Mouse (Mus musculus): ENCODE data around the gene Kcnj16. TPM values are rescaled to one million over a fixed set of nuclear protein-coding genes. Genes with fewer than 3 reads are reported as not detected.

Gene Kcnj16
- polyA plus RNA-seq, 1 experiment from 2014 or later: 0.04 TPM

DNA sequence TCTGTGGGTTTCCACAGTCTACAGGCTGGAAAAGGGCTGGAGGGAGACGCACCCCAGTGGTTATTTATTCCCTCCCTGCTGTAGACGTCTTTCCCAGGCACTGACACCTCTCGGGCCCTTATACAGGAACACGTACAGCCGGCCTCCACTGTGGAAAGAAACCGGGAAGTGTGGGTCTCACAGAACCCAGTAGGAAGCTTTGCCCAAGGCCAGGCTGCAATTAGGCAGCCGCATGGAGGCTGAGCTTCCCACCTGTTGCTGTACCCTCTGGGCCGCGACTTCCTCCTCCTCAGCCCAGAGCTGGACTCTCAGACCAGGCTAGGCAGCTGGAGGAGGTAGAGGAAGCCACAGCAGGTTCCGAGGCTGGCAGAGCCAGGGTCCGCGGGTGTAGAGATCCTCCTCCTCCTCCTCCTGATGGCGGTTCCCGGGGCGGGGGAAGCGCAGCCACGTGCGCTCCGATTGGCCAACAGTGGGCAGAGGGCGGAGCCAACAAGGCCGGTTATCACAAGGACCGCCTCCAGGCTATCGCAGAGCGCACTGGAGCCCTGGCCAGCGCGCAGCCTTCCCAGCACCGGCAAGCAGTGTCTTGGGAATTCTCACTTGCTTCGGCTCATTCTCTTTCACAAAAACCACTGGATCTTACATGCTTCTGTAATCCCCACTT lies 97.9 kb downstream of the Kcnj16 start, which contains the start of gene Kcnj2:
Gene Kcnj2, plus strand, starts transcription at position 530 of the 664 bp plus-strand sequence.
- peak; percentile 98 for DNase-seq (ENCODE audit: low spot score, missing footprints)
- H3K36me3 ChIP-seq (ENCODE audit: control insufficient read depth, insufficient read depth, low read length): no peaks in the 10 kb centered on the region
- H3K9ac ChIP-seq (ENCODE audit: low read length): peak within 1 kb of the TSS; percentile 58
- no peaks in the 10 kb centered on the region for H3K9me3 ChIP-seq (ENCODE audit: control insufficient read depth, low read length)
- peak within 1 kb of the TSS; percentile 69 for H3K4me2 ChIP-seq
- no peaks in the 10 kb centered on the region; the same call in 1 of the 2 replicates for H3K4me1 ChIP-seq (ENCODE audit: control insufficient read depth, insufficient read depth, low read length)
- H3K4me3 ChIP-seq (ENCODE audit: low read depth, low read length): peak within 1 kb of the TSS; percentile 58
- peak; percentile 100 for ATAC-seq (ENCODE audit: low FRiP score)
- H3K27me3 ChIP-seq (ENCODE audit: control insufficient read depth, insufficient read depth, low read length): peaks cover 6% of the 10 kb centered on the region
- no peak within 1 kb of the TSS for H3K27ac ChIP-seq (ENCODE audit: low read depth, low read length)
- WGBS: under 1% methylated on average over 27 of the region's 28 CpGs

DNA sequence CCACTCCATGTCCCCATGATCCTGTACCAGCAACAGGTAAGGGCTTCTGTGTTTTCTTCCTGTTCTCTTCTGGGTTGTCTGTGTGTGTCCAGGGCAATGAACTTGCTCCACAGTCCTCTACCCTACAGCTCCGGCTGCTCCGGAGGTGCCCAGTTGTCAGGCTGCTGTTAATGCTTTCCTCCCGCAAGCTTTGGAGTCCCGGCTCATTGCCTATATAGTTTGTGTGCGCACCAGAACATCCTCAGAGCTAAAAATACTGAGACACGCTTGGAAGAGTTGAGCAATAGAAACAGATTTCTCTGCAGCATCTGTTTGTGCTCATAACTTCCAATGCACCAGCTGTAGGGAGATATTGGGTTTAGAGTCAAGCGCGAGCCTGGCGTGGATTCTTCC lies 98.5 kb downstream of the Kcnj16 start:
- ATAC-seq (ENCODE audit: low FRiP score) (peak; percentile 79), DNase-seq (ENCODE audit: low spot score, missing footprints) (no peak)
- no peaks in the 10 kb centered on the region; the same call in 1 of the 2 replicates for H3K4me1 ChIP-seq (ENCODE audit: control insufficient read depth, insufficient read depth, low read length)
- H3K4me3 ChIP-seq (ENCODE audit: low read depth, low read length): peak overlapping the region; percentile 58
- WGBS: 0% methylated on average over 9 of the region's 9 CpGs
- H3K9ac ChIP-seq (ENCODE audit: low read length): peak overlapping the region; percentile 39
- H3K27ac ChIP-seq (ENCODE audit: low read depth, low read length): no peak overlapping the region
- no peaks in the 10 kb centered on the region for H3K9me3 ChIP-seq (ENCODE audit: control insufficient read depth, low read length)
- peaks cover 6% of the 10 kb centered on the region for H3K27me3 ChIP-seq (ENCODE audit: control insufficient read depth, insufficient read depth, low read length)
- H3K36me3 ChIP-seq (ENCODE audit: control insufficient read depth, insufficient read depth, low read length): no peaks in the 10 kb centered on the region
- peak overlapping the region; percentile 69 for H3K4me2 ChIP-seq

DNA sequence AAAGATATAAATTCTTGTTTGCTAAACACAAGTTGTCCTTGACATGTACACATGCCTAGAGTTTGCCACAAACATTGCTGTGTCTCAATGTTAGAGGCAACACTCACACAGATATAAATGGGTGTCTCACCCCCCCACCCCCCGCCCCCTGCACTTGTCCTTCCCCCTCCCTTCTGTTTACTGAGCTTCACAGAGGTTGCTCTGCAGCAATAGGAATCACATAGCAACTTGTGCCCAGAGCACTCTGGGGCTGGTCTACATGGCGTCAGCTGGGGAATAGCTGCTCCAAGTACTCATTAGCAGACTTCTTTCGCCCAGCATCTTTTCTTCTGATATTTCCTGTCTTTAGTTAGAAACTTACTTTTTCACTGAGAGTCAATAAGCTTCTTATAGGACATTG lies 100.0 kb downstream of the Kcnj16 start:
- Histone ChIP-seq H3K27ac (ENCODE audit: low read depth, low read length) (no peak overlapping the region), H3K9me3 (ENCODE audit: control insufficient read depth, low read length) (no peaks in the 10 kb centered on the region), H3K4me2 (no peak overlapping the region), H3K27me3 (ENCODE audit: control insufficient read depth, insufficient read depth, low read length) (peaks cover 6% of the 10 kb centered on the region), H3K4me3 (ENCODE audit: low read depth, low read length) (no peak overlapping the region), H3K4me1 (ENCODE audit: control insufficient read depth, insufficient read depth, low read length) (no peaks in the 10 kb centered on the region; the same call in 1 of the 2 replicates), H3K9ac (ENCODE audit: low read length) (no peak overlapping the region), H3K36me3 (ENCODE audit: control insufficient read depth, insufficient read depth, low read length) (no peaks in the 10 kb centered on the region)
- ATAC-seq (ENCODE audit: low FRiP score): no peak
- WGBS: 64% methylated on average over 3 of the region's 3 CpGs
- DNase-seq (ENCODE audit: low spot score, missing footprints): peak; percentile 62

DNA sequence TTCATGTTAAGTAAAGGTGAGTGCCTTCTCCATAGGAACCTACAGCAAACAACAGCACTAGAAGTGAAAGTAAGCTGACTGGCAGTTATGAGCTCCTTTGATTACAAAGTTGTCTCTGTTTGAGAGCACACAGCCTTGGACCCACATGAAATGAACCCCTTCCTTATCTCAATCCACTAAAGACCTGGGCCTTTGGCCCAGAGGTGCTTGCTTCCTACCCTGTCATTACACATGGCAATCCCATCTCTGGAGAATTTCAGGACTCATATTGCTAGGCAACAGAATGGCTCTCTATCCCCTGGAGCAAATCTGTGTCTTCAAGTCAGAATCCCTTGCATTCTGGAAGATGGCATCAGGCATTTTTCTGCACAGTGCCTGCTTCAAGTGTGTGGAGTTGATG lies 102.6 kb downstream of the Kcnj16 start:
- Histone ChIP-seq H3K9me3 (ENCODE audit: control insufficient read depth, low read length) (no peaks in the 10 kb centered on the region), H3K27me3 (ENCODE audit: control insufficient read depth, insufficient read depth, low read length) (peaks cover 6% of the 10 kb centered on the region), H3K36me3 (ENCODE audit: control insufficient read depth, insufficient read depth, low read length) (no peaks in the 10 kb centered on the region), H3K4me2 (no peak overlapping the region), H3K4me3 (ENCODE audit: low read depth, low read length) (no peak overlapping the region), H3K27ac (ENCODE audit: low read depth, low read length) (no peak overlapping the region), H3K4me1 (ENCODE audit: control insufficient read depth, insufficient read depth, low read length) (no peaks in the 10 kb centered on the region; the same call in 1 of the 2 replicates), H3K9ac (ENCODE audit: low read length) (no peak overlapping the region)
- DNase-seq (ENCODE audit: low spot score, missing footprints) (peak; percentile 51), ATAC-seq (ENCODE audit: low FRiP score) (no peak)

DNA sequence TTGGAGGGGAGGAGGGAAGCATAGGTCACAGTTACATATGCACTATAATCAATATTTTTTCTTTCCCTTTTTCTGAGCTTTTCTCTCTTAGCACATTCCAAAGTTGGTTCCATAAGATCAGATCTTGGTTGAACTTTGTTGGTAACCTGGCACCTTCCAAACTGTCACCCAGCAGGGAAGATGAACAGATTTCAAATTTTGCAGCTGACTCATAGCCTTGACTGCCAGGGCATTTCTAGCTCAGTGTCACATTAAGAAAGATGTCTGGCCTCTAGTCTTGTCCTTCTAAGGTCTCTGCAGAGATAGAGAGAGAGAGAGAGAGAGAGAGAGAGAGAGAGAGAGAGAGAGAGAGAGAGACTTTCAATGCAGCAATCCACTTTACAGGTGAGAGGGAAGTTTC lies 106.3 kb downstream of the Kcnj16 start:
- ATAC-seq (ENCODE audit: low FRiP score) (no peak), DNase-seq (ENCODE audit: low spot score, missing footprints) (no peak)
- Histone ChIP-seq H3K4me2 (no peak overlapping the region), H3K9me3 (ENCODE audit: control insufficient read depth, low read length) (no peaks in the 10 kb centered on the region), H3K9ac (ENCODE audit: low read length) (no peak overlapping the region), H3K27ac (ENCODE audit: low read depth, low read length) (no peak overlapping the region), H3K4me3 (ENCODE audit: low read depth, low read length) (no peak overlapping the region), H3K4me1 (ENCODE audit: control insufficient read depth, insufficient read depth, low read length) (no peaks in the 10 kb centered on the region), H3K27me3 (ENCODE audit: control insufficient read depth, insufficient read depth, low read length) (no peaks in the 10 kb centered on the region), H3K36me3 (ENCODE audit: control insufficient read depth, insufficient read depth, low read length) (no peaks in the 10 kb centered on the region)

Other genes starting within 250 kb of the Kcnj16 start
- 0.50 and 0.51 TPM in 2 replicates for gene Kcnj2, start 98.1 kb downstream of the Kcnj16 start, polyA plus RNA-seq (2014; fragmentation: Nextera tagmentation; extraction: Ambion mirVana)